Mouse (Mus musculus): ENCODE results near the gene Wdr92. TPM values are rescaled to one million over a fixed set of nuclear protein-coding genes. Genes with fewer than 3 reads are reported as not detected.

Gene Wdr92
- total and polyA plus RNA-seq, 3 experiments: 34.5 to 63.8 TPM; not detected in 1

- Histone ChIP-seq H3K4me3 (ENCODE audit: control insufficient read depth in 1 of 2, insufficient read depth in 1 of 2, low read depth in 2 of 2, low read length in 2 of 2) (no peak overlapping the region), H3K79me2 (ENCODE audit: control insufficient read depth, insufficient read depth, low read length, poor library complexity) (peaks cover 26% of the 10 kb centered on the region), H3K4me1 (ENCODE audit: control insufficient read depth in 1 of 2, insufficient read depth in 2 of 2, low read length in 2 of 2) (peaks cover 0 to 2% of the 10 kb centered on the region in 2 experiments; a peak in 2 of 4 replicates), H3K36me3 (ENCODE audit: control insufficient read depth in 1 of 2, insufficient read depth in 2 of 2, low read length in 2 of 2) (peaks cover 3 to 19% of the 10 kb centered on the region in 2 experiments), H3K27me3 (ENCODE audit: control insufficient read depth in 1 of 2, insufficient read depth in 2 of 2, low read length in 2 of 2) (no peaks in the 10 kb centered on the region), H3K9me3 (replicated peaks; ENCODE audit: insufficient read depth, low read length) (no peaks in the 10 kb centered on the region), H3K27ac (ENCODE audit: control insufficient read depth, low read depth, low read length) (no peak overlapping the region), H3K9ac (ENCODE audit: control insufficient read depth, low read depth, low read length, poor library complexity, severe bottlenecking) (no peak overlapping the region)
- peak; percentile 31 for DNase-seq (ENCODE audit: low read depth, low spot score)
- TF ChIP-seq BHLHE40 (IDR thresholded peaks at IDR 0.05; ENCODE audit: borderline replicate concordance, low read depth, low read length): no peak
- no peak for TF ChIP-seq USF1 (IDR thresholded peaks at IDR 0.05; ENCODE audit: low read depth, low read length)
- TF ChIP-seq MEF2A (IDR thresholded peaks at IDR 0.05; ENCODE audit: extremely low read depth, insufficient replicate concordance, low read depth, low read length, poor library complexity, severe bottlenecking): no peak
- TF ChIP-seq NRF1 (IDR thresholded peaks at IDR 0.05; ENCODE audit: insufficient read depth, low read depth, low read length, poor library complexity, severe bottlenecking): no peak
Measured at GRCm38 (mm10) chr11:17183165-17183564, 1.3 kb downstream of the Wdr92 start.

GRCm38 (mm10) chr11:17187649-17188048 is 5.7 kb downstream of the Wdr92 start:
- no peaks in the 10 kb centered on the region for H3K27me3 ChIP-seq (ENCODE audit: control insufficient read depth in 1 of 2, insufficient read depth in 2 of 2, low read length in 2 of 2)
- no peaks in the 10 kb centered on the region; a peak in 1 of 4 replicates for H3K4me1 ChIP-seq (ENCODE audit: control insufficient read depth in 1 of 2, insufficient read depth in 2 of 2, low read length in 2 of 2)
- H3K27ac ChIP-seq (ENCODE audit: control insufficient read depth, low read depth, low read length): no peak overlapping the region
- peaks cover 11% of the 10 kb centered on the region; the same call in 1 of the 2 replicates for H3K79me2 ChIP-seq (ENCODE audit: control insufficient read depth, insufficient read depth, low read length, poor library complexity)
- DNase-seq (ENCODE audit: low read depth, low spot score): no peak
- H3K4me3 ChIP-seq (ENCODE audit: control insufficient read depth in 1 of 2, insufficient read depth in 1 of 2, low read depth in 2 of 2, low read length in 2 of 2): no peak overlapping the region
- H3K36me3 ChIP-seq (ENCODE audit: control insufficient read depth in 1 of 2, insufficient read depth in 2 of 2, low read length in 2 of 2): peaks cover 2 to 23% of the 10 kb centered on the region in 2 experiments; a peak in 3 of 4 replicates
- no peaks in the 10 kb centered on the region for H3K9me3 ChIP-seq (replicated peaks; ENCODE audit: insufficient read depth, low read length)
- no peak for TF ChIP-seq SIN3A (IDR thresholded peaks at IDR 0.05; ENCODE audit: low read length)
- no peak for TF ChIP-seq E2F4 (IDR thresholded peaks at IDR 0.05; ENCODE audit: borderline replicate concordance, low read depth, low read length)
- TF ChIP-seq SMC3 (IDR thresholded peaks at IDR 0.05; ENCODE audit: low read depth, low read length): no peak
- no peak for TF ChIP-seq MAFK (IDR thresholded peaks at IDR 0.05; ENCODE audit: borderline replicate concordance, low read depth, low read length)
- no peak for TF ChIP-seq NELFE (IDR thresholded peaks at IDR 0.05; ENCODE audit: low read depth, low read length)
- no peak for TF ChIP-seq MEF2A (IDR thresholded peaks at IDR 0.05; ENCODE audit: extremely low read depth, insufficient replicate concordance, low read depth, low read length, poor library complexity, severe bottlenecking)
- TF ChIP-seq BHLHE40 (IDR thresholded peaks at IDR 0.05; ENCODE audit: borderline replicate concordance, low read depth, low read length): no peak
- TF ChIP-seq JUND (IDR thresholded peaks at IDR 0.05; ENCODE audit: low read depth, low read length): no peak
- TF ChIP-seq RAD21 (IDR thresholded peaks at IDR 0.05; ENCODE audit: low read depth, low read length): no peak
- TF ChIP-seq POLR2A (IDR thresholded peaks at IDR 0.05; ENCODE audit: control insufficient read depth in 1 of 2, insufficient read depth in 1 of 2, low read depth in 1 of 2, low read length in 2 of 2, poor library complexity in 1 of 2): no peak
- no peak for TF ChIP-seq ZKSCAN1 (IDR thresholded peaks at IDR 0.05; ENCODE audit: low read depth, low read length)
- TF ChIP-seq UBTF (IDR thresholded peaks at IDR 0.05; ENCODE audit: borderline replicate concordance, insufficient read depth, low read depth, low read length): no peak
- no peak for TF ChIP-seq MYC (IDR thresholded peaks at IDR 0.05; ENCODE audit: low read depth, low read length)
- TF ChIP-seq ELF1 (IDR thresholded peaks at IDR 0.05; ENCODE audit: low read depth, low read length): no peak
- TF ChIP-seq RCOR1 (IDR thresholded peaks at IDR 0.05; ENCODE audit: low read depth, low read length): no peak
- no peak for TF ChIP-seq CHD2 (IDR thresholded peaks at IDR 0.05; ENCODE audit: low read length)
- no peak for TF ChIP-seq MAZ (IDR thresholded peaks at IDR 0.05; ENCODE audit: low read depth, low read length)
- no peak for TF ChIP-seq POLR2AphosphoS2 (IDR thresholded peaks at IDR 0.05; ENCODE audit: low read length)
- TF ChIP-seq USF1 (IDR thresholded peaks at IDR 0.05; ENCODE audit: low read depth, low read length): no peak
- TF ChIP-seq TCF12 (IDR thresholded peaks at IDR 0.05; ENCODE audit: low read depth, low read length): no peak
- no peak overlapping the region for H3K9ac ChIP-seq (ENCODE audit: control insufficient read depth, low read depth, low read length, poor library complexity, severe bottlenecking)
